Mouse (Mus musculus) embryonic fibroblast, embryonic 13.5 days (primary cell): ENCODE data around the gene Fbxw8.

Experiments used
- CTCF ChIP-seq: IDR thresholded peaks from 2 replicates; pipeline ENCODE4 v1.5.1; 2011; ENCODE audit warnings: mild to moderate bottlenecking, control low read depth, low read length, moderate library complexity, borderline replicate concordance; ENCODE audit not compliant: insufficient read depth
- POLR2A ChIP-seq: IDR thresholded peaks from 2 replicates; pipeline ENCODE4 v1.6.1; 2011; ENCODE audit warnings: low read depth, mild to moderate bottlenecking, control low read depth, low read length, moderate library complexity

DNA sequence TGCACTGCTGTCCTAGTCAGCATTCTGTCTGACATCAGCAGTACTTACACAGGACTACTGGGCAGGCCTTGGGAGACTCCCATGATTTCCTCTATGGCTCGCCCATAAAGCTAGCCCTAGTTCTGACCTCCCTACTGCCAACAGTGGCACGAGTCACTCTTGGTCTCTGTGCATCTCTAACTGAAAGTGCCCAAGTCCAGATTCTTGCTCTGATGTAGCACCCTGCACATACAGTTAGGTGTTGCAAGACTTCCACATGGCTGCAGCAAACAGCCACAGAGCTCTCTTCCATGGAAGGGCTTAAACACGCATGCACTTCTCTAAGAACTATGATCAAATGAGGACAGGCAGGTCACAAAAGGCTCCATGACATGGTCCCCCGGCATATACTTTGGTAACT, 59.4 kb downstream of the Fbxw8 start:
- TF ChIP-seq CTCF (no peak), POLR2A (no peak)
